Mouse (Mus musculus): ENCODE results near the gene Pitpnm3. TPM values are rescaled to one million over a fixed set of nuclear protein-coding genes. Genes with fewer than 3 reads are reported as not detected.

Pitpnm3 gene
- polyA plus RNA-seq, 1 experiment from 2014 or later = 5.3 TPM

GRCm38 (mm10) chr11:72120354-72120753 is 15.2 kb downstream of the Pitpnm3 start:
- Histone ChIP-seq H3K4me3 (replicated peaks) (no peak overlapping the region), H3K4me2 (no peak overlapping the region)
- no peak for ATAC-seq (ENCODE audit: low FRiP score)

GRCm38 (mm10) chr11:72118630-72119029 is 16.9 kb downstream of the Pitpnm3 start:
- WGBS = 87% methylated on average over 3 of the region's 3 CpGs
- Histone ChIP-seq H3K4me1 (no peaks in the 10 kb centered on the region), H3K27me3 (replicated peaks) (no peaks in the 10 kb centered on the region), H3K27ac (replicated peaks) (no peak overlapping the region), H3K36me3 (no peaks in the 10 kb centered on the region), H3K9me3 (replicated peaks) (no peaks in the 10 kb centered on the region), H3K4me2 (no peak overlapping the region), H3K4me3 (replicated peaks) (no peak overlapping the region), H3K9ac (replicated peaks) (no peak overlapping the region)
- no peak for ATAC-seq (ENCODE audit: low FRiP score)

More at GRCm38 (mm10) chr11:72120354-72120753, 15.2 kb downstream of the Pitpnm3 start:
- H3K4me1 ChIP-seq = no peaks in the 10 kb centered on the region
- no peaks in the 10 kb centered on the region for H3K36me3 ChIP-seq
- 88% methylated on average over 6 of the region's 6 CpGs for WGBS
- no peak overlapping the region for H3K27ac ChIP-seq (replicated peaks)
- no peak overlapping the region for H3K9ac ChIP-seq (replicated peaks)
- no peaks in the 10 kb centered on the region for H3K9me3 ChIP-seq (replicated peaks)
- no peaks in the 10 kb centered on the region for H3K27me3 ChIP-seq (replicated peaks)

- WGBS = 67% methylated on average over 4 of the region's 4 CpGs
- no peak for ATAC-seq (ENCODE audit: low FRiP score)
Measured at GRCm38 (mm10) chr11:72113296-72113695, 22.3 kb downstream of the Pitpnm3 start.

GRCm38 (mm10) chr11:72110726-72111125 is 24.9 kb downstream of the Pitpnm3 start:
- Histone ChIP-seq H3K4me1 (no peaks in the 10 kb centered on the region), H3K9ac (replicated peaks) (no peak overlapping the region), H3K36me3 (no peaks in the 10 kb centered on the region), H3K27ac (replicated peaks) (no peak overlapping the region), H3K27me3 (replicated peaks) (no peaks in the 10 kb centered on the region), H3K4me3 (replicated peaks) (no peak overlapping the region), H3K9me3 (replicated peaks) (no peaks in the 10 kb centered on the region), H3K4me2 (no peak overlapping the region)
- WGBS = 40% methylated on average over 3 of the region's 3 CpGs
- no peak for ATAC-seq (ENCODE audit: low FRiP score)

More at GRCm38 (mm10) chr11:72113296-72113695, 22.3 kb downstream of the Pitpnm3 start:
- no peaks in the 10 kb centered on the region for H3K9me3 ChIP-seq (replicated peaks)
- no peak overlapping the region for H3K4me3 ChIP-seq (replicated peaks)
- H3K27me3 ChIP-seq (replicated peaks) = no peaks in the 10 kb centered on the region
- H3K4me1 ChIP-seq = no peaks in the 10 kb centered on the region
- H3K36me3 ChIP-seq = no peaks in the 10 kb centered on the region
- H3K27ac ChIP-seq (replicated peaks) = no peak overlapping the region
- no peak overlapping the region for H3K4me2 ChIP-seq
- H3K9ac ChIP-seq (replicated peaks) = no peak overlapping the region

GRCm38 (mm10) chr11:72104223-72104622 is 31.4 kb downstream of the Pitpnm3 start:
- WGBS = 74% methylated on average over 8 of the region's 8 CpGs
- no peak overlapping the region for H3K9ac ChIP-seq (replicated peaks)
- no peak for ATAC-seq (ENCODE audit: low FRiP score)
- H3K27ac ChIP-seq (replicated peaks) = peak overlapping the region; percentile 74
- H3K4me2 ChIP-seq = no peak overlapping the region
- no peaks in the 10 kb centered on the region for H3K27me3 ChIP-seq (replicated peaks)
- no peak overlapping the region for H3K4me3 ChIP-seq (replicated peaks)
- H3K4me1 ChIP-seq = peaks cover 7% of the 10 kb centered on the region; the same call in 1 of the 2 replicates
- H3K9me3 ChIP-seq (replicated peaks) = no peaks in the 10 kb centered on the region
- no peaks in the 10 kb centered on the region for H3K36me3 ChIP-seq

- no peak overlapping the region for H3K4me2 ChIP-seq
- H3K4me3 ChIP-seq (replicated peaks) = no peak overlapping the region
- H3K27me3 ChIP-seq (replicated peaks) = no peaks in the 10 kb centered on the region
- no peak overlapping the region for H3K9ac ChIP-seq (replicated peaks)
- no peaks in the 10 kb centered on the region for H3K9me3 ChIP-seq (replicated peaks)
- H3K27ac ChIP-seq (replicated peaks) = peak overlapping the region; percentile 74; the same call in 1 of the 2 replicates
- H3K4me1 ChIP-seq = peaks cover 11% of the 10 kb centered on the region; the same call in 1 of the 2 replicates
- no peak for ATAC-seq (ENCODE audit: low FRiP score)
- WGBS = 45% methylated on average over 7 of the region's 7 CpGs
- H3K36me3 ChIP-seq = no peaks in the 10 kb centered on the region
Measured at GRCm38 (mm10) chr11:72103530-72103929, 32.0 kb downstream of the Pitpnm3 start.

GRCm38 (mm10) chr11:72100996-72101395 is 34.6 kb downstream of the Pitpnm3 start:
- Histone ChIP-seq H3K4me1 (peaks cover 26% of the 10 kb centered on the region), H3K9me3 (replicated peaks) (no peaks in the 10 kb centered on the region), H3K36me3 (no peaks in the 10 kb centered on the region), H3K4me2 (no peak overlapping the region), H3K4me3 (replicated peaks) (no peak overlapping the region), H3K9ac (replicated peaks) (no peak overlapping the region), H3K27me3 (replicated peaks) (no peaks in the 10 kb centered on the region), H3K27ac (replicated peaks) (no peak overlapping the region)
- 97% methylated on average over 4 of the region's 4 CpGs for WGBS
- ATAC-seq (ENCODE audit: low FRiP score) = no peak

- Histone ChIP-seq H3K4me2 (no peak overlapping the region), H3K27me3 (replicated peaks) (no peaks in the 10 kb centered on the region), H3K4me1 (peaks cover 39% of the 10 kb centered on the region), H3K36me3 (no peaks in the 10 kb centered on the region), H3K4me3 (replicated peaks) (no peak overlapping the region), H3K9me3 (replicated peaks) (no peaks in the 10 kb centered on the region), H3K27ac (replicated peaks) (0 out of 2 replicates have a peak overlapping the region, but pooled peaks have one; percentile 24), H3K9ac (replicated peaks) (no peak overlapping the region)
- whole genome bisulfite sequencing = 59% methylated on average over 4 of the region's 4 CpGs
- ATAC-seq (ENCODE audit: low FRiP score) = no peak
Measured at GRCm38 (mm10) chr11:72099181-72099580, 36.4 kb downstream of the Pitpnm3 start.

- ATAC-seq (ENCODE audit: low FRiP score) = no peak
- no peaks in the 10 kb centered on the region for H3K9me3 ChIP-seq (replicated peaks)
- WGBS = 69% methylated on average over 3 of the region's 3 CpGs
- peaks cover 36% of the 10 kb centered on the region for H3K4me1 ChIP-seq
- no peak overlapping the region for H3K4me2 ChIP-seq
- no peaks in the 10 kb centered on the region for H3K27me3 ChIP-seq (replicated peaks)
- no peak overlapping the region for H3K9ac ChIP-seq (replicated peaks)
- no peaks in the 10 kb centered on the region for H3K36me3 ChIP-seq
- no peak overlapping the region for H3K27ac ChIP-seq (replicated peaks)
- H3K4me3 ChIP-seq (replicated peaks) = no peak overlapping the region
Measured at GRCm38 (mm10) chr11:72098027-72098426, 37.6 kb downstream of the Pitpnm3 start.

GRCm38 (mm10) chr11:72095994-72096393 is 39.6 kb downstream of the Pitpnm3 start:
- no peak overlapping the region for H3K4me3 ChIP-seq (replicated peaks)
- 21% methylated on average over 3 of the region's 3 CpGs for WGBS
- no peak overlapping the region for H3K27ac ChIP-seq (replicated peaks)
- no peaks in the 10 kb centered on the region for H3K36me3 ChIP-seq
- no peaks in the 10 kb centered on the region for H3K27me3 ChIP-seq (replicated peaks)
- H3K9ac ChIP-seq (replicated peaks) = no peak overlapping the region
- ATAC-seq (ENCODE audit: low FRiP score) = no peak
- H3K9me3 ChIP-seq (replicated peaks) = no peaks in the 10 kb centered on the region
- no peak overlapping the region for H3K4me2 ChIP-seq
- H3K4me1 ChIP-seq = peaks cover 36% of the 10 kb centered on the region

- Histone ChIP-seq H3K4me3 (replicated peaks) (no peak overlapping the region), H3K9me3 (replicated peaks) (no peaks in the 10 kb centered on the region), H3K27me3 (replicated peaks) (no peaks in the 10 kb centered on the region), H3K9ac (replicated peaks) (no peak overlapping the region), H3K36me3 (no peaks in the 10 kb centered on the region), H3K4me1 (peaks cover 36% of the 10 kb centered on the region), H3K27ac (replicated peaks) (no peak overlapping the region), H3K4me2 (no peak overlapping the region)
- no peak for ATAC-seq (ENCODE audit: low FRiP score)
- 71% methylated on average over 7 of the region's 7 CpGs for WGBS
Measured at GRCm38 (mm10) chr11:72094442-72094841, 41.1 kb downstream of the Pitpnm3 start.

- Histone ChIP-seq H3K27me3 (replicated peaks) (no peaks in the 10 kb centered on the region), H3K4me1 (peaks cover 34% of the 10 kb centered on the region), H3K36me3 (no peaks in the 10 kb centered on the region), H3K27ac (replicated peaks) (no peak overlapping the region), H3K4me3 (replicated peaks) (no peak overlapping the region), H3K4me2 (no peak overlapping the region), H3K9me3 (replicated peaks) (no peaks in the 10 kb centered on the region), H3K9ac (replicated peaks) (no peak overlapping the region)
- WGBS = 71% methylated on average over 8 of the region's 8 CpGs
- no peak for ATAC-seq (ENCODE audit: low FRiP score)
Measured at GRCm38 (mm10) chr11:72092390-72092789, 43.2 kb downstream of the Pitpnm3 start.
